Mouse (Mus musculus) olfactory bulb, adult 2 months (tissue): ENCODE measurements at regions not wholly inside any gene's neighbourhood (a gene's known extent, or its start where the extent isn't known, plus 50 kb on each side); places are given as distances from the start of the nearest gene placed in this dataset.

Experiments used
- CTCF ChIP-seq: fragments of 200-500 bp; IDR thresholded peaks from 2 replicates; pipeline ENCODE4 v1.5.1; 2012; ENCODE audit warnings: low read depth, mild to moderate bottlenecking, low read length, moderate library complexity; ENCODE audit not compliant: insufficient read depth
- POLR2A ChIP-seq: fragments of 200-500 bp; IDR thresholded peaks from 2 replicates; pipeline ENCODE4 v1.6.1; 2012; ENCODE audit warnings: mild to moderate bottlenecking, low read depth, low read length, moderate library complexity; ENCODE audit not compliant: insufficient read depth

GRCm38 (mm10) chr16:93522485-93522884, 81.4 kb downstream of the Setd4 start:
- TF ChIP-seq POLR2A, result no peak
- TF ChIP-seq CTCF, result no peak
